Mouse (Mus musculus) heart, postnatal 0 days (tissue): ENCODE data around the gene Gm49405.

Experiments
- CTCF ChIP-seq: IDR thresholded peaks from 2 replicates; pipeline ENCODE4 v1.5.1; 2016; ENCODE audit warnings: antibody characterized with exemption, control low read depth, low read depth
- EP300 ChIP-seq: IDR thresholded peaks from 2 replicates; pipeline ENCODE4 v1.6.1; 2016; ENCODE audit warnings: antibody characterized with exemption, low read depth

GRCm38 (mm10) chr19:4013066-4013465, 12.6 kb downstream of the Gm49405 start:
- TF ChIP-seq EP300 (no peak), CTCF (no peak)
